Mouse (Mus musculus) embryonic facial prominence, embryonic 15.5 days (tissue): ENCODE data around the gene Slc5a5. TPM values are rescaled to one million over a fixed set of nuclear protein-coding genes. Genes with fewer than 3 reads are reported as not detected.

ENCODE experiments used
- ATAC-seq: fragments of 200-750 bp; cut with Nextera tagmentation; 2 replicates; pipeline ENCODE4 v1.8.0; 2017; ENCODE audit warnings: low read depth, moderate TSS enrichment; ENCODE audit not compliant: insufficient number of reproducible peaks, low FRiP score, low TSS enrichment
- H3K27ac ChIP-seq: fragments of 300-500 bp; sonication (generic); replicated peaks from 2 replicates; pipeline ENCODE4 v1.5.1; 2015; ENCODE audit warnings: mild to moderate bottlenecking, inconsistent platforms
- H3K27me3 ChIP-seq: fragments of 300-500 bp; sonication (generic); 2 replicates; pipeline ENCODE4 v1.6.1; 2015; ENCODE audit warnings: inconsistent platforms
- H3K36me3 ChIP-seq: fragments of 300-500 bp; sonication (generic); 2 replicates; pipeline ENCODE4 v1.6.1; 2015; ENCODE audit warnings: mild to moderate bottlenecking, inconsistent platforms
- H3K4me1 ChIP-seq: fragments of 300-500 bp; sonication (generic); 2 replicates; pipeline ENCODE4 v1.6.1; 2015; ENCODE audit warnings: inconsistent platforms
- H3K4me2 ChIP-seq: fragments of 300-500 bp; sonication (generic); replicated peaks from 2 replicates; pipeline ENCODE4 v1.6.1; 2015; ENCODE audit warnings: mild to moderate bottlenecking, inconsistent platforms
- H3K4me3 ChIP-seq: fragments of 300-500 bp; sonication (generic); replicated peaks from 2 replicates; pipeline ENCODE4 v1.5.1; 2015; ENCODE audit warnings: mild to moderate bottlenecking, inconsistent platforms
- H3K9ac ChIP-seq: fragments of 300-500 bp; sonication (generic); 2 replicates; pipeline ENCODE4 v1.6.1; 2015; ENCODE audit warnings: inconsistent platforms
- H3K9me3 ChIP-seq: fragments of 300-500 bp; sonication (generic); replicated peaks from 2 replicates; pipeline ENCODE4 v1.6.1; 2016; ENCODE audit warnings: inconsistent platforms
- WGBS: fragments of 180-500 bp; shearing (Covaris S2); methylation state at CpG from one replicate; pipeline ENCODE4 v1.1.7; 2015; 5-methylcytosine and 5-hydroxymethylcytosine counted together
- polyA plus RNA-seq: library from polyadenylated mRNA; unstranded; fragments of >200 nt; fragmentation: Nextera tagmentation; extraction: Ambion mirVana; gene quantifications from 2 replicates; pipeline ENCODE4 v1.2.1, GENCODE M21; 2015

Slc5a5 gene
- polyA plus RNA-seq, 1 experiment from 2014 or later = 0.64 TPM

DNA sequence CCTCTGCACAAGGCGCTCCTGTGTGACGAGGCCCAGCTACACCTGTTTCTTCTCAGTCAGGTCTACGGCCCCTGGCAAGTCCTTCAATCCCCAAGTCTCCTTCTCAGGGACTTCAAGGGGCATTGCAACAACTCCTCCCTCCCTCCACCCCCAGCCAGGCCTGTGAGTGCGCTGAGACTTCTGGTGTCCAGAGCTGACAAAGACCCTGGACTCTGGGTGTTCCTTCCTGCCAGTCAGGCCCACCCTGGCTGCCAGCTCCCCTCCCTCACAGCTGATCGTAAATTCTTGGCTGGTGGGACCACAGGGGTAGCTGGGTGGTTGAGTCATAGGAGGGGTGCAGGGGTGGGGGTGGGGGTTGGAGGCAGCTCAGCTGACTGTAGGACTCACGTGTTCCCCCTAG is 40.7 kb downstream of the Slc5a5 start:
- no peak overlapping the region for H3K4me2 ChIP-seq
- H3K4me1 ChIP-seq = peaks cover 8% of the 10 kb centered on the region
- ATAC-seq = no peak
- no peaks in the 10 kb centered on the region for H3K36me3 ChIP-seq
- no peaks in the 10 kb centered on the region; the same call in 1 of the 2 replicates for H3K27me3 ChIP-seq
- 55% methylated on average over 6 of the region's 6 CpGs for WGBS
- no peak overlapping the region for H3K9ac ChIP-seq
- H3K27ac ChIP-seq = no peak overlapping the region
- no peak overlapping the region for H3K4me3 ChIP-seq
- H3K9me3 ChIP-seq = no peaks in the 10 kb centered on the region

DNA sequence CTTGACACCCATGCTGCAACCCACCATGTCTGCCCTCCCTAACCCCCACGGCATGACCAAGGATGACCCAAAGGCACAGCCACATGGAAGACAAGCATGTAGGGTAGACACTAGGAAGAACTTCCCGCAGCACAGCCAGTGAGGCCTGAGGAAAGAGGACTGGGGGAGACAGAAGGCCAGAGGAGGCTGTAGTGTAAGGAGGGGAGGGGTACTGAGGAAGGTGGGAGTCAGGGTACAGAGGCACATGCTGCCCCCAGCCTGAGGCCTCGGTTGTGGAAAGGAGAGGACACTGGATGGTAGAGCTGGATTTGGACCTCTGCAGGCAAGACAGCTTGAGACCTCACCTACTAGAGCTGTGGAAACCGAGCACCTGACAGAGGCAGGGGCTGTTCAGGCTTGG is 41.6 kb downstream of the Slc5a5 start:
- no peak for ATAC-seq
- H3K27ac ChIP-seq = no peak overlapping the region
- 92% methylated on average over 4 of the region's 4 CpGs for WGBS
- no peaks in the 10 kb centered on the region for H3K4me1 ChIP-seq
- no peaks in the 10 kb centered on the region; the same call in 1 of the 2 replicates for H3K27me3 ChIP-seq
- no peak overlapping the region for H3K4me2 ChIP-seq
- no peak overlapping the region for H3K4me3 ChIP-seq
- H3K36me3 ChIP-seq = no peaks in the 10 kb centered on the region
- H3K9ac ChIP-seq = no peak overlapping the region
- H3K9me3 ChIP-seq = no peaks in the 10 kb centered on the region

DNA sequence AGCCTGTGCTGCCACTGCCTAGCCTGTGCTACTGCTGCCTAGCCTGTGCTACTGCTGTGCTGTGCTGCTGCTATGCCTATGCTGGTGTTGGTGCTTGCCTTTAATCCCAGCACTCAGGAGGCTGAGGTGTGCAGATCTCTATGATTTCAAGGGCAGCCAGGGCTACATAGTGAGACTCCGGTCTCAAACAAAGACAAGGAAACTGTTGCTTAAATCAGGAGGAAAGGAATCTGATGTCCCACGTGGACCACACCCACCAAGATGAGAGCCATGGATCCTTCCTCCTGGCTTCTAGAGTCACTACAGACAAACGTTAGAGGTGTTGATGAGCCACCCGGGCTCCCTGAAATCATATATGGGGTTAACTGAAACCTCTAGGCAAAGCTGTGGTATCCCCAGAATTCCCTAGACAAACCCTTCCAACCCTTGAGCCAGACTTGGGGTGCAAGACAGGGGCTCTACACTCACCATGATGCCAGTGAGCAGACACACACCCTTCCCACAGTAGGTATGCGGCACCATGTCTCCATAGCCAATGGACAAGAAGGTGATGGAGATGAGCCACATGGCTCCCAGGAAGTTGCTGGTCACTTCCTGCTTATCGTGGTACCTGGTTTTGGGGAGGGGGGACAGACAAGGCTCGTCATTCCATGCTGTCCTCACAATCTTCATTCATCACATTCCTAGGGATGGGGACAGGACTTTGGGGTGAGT is 42.3 kb downstream of the Slc5a5 start:
- Histone ChIP-seq H3K4me2 (no peak overlapping the region), H3K27me3 (no peaks in the 10 kb centered on the region; the same call in 1 of the 2 replicates), H3K9ac (no peak overlapping the region), H3K27ac (no peak overlapping the region), H3K4me1 (no peaks in the 10 kb centered on the region), H3K4me3 (no peak overlapping the region), H3K9me3 (no peaks in the 10 kb centered on the region), H3K36me3 (no peaks in the 10 kb centered on the region)
- no peak for ATAC-seq
- 77% methylated on average over 7 of the region's 7 CpGs for WGBS

DNA sequence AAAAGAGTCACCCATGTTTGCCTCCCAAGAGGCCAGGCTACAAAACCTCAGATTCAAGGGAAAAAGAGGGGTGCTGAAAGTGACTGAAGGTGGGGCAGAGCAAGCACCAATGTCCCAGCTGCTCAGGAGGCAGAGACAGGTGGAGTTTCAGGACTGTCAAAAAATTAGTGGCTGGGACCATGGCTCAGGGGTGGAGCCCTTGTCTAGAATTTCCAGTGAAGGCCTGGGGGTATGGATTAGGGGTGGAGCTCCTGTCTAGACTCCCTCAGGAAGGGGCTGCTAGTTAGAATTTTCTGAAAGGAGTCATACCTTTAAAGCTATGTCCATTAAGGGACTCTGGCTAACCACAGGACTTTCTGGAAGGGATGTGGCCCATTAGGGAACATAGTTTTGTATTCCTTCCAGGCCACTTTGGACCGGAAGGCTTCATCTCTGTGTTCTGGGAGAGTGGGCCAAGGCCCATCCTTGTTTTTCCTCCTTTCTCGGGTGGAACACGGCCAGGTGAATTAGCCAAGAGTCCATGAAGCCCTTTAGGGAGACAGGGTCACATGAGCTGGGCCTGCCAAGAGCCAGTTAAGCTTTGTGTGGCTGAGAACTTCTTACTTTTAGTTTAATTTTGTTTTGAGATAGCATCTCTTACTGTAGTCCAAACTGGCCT is 43.1 kb downstream of the Slc5a5 start:
- 76% methylated on average over 3 of the region's 3 CpGs for WGBS
- H3K36me3 ChIP-seq = no peaks in the 10 kb centered on the region
- H3K9ac ChIP-seq = no peak overlapping the region
- H3K4me3 ChIP-seq = no peak overlapping the region
- no peak overlapping the region for H3K4me2 ChIP-seq
- no peaks in the 10 kb centered on the region for H3K9me3 ChIP-seq
- no peaks in the 10 kb centered on the region; the same call in 1 of the 2 replicates for H3K27me3 ChIP-seq
- H3K27ac ChIP-seq = no peak overlapping the region
- H3K4me1 ChIP-seq = no peaks in the 10 kb centered on the region
- ATAC-seq = no peak

DNA sequence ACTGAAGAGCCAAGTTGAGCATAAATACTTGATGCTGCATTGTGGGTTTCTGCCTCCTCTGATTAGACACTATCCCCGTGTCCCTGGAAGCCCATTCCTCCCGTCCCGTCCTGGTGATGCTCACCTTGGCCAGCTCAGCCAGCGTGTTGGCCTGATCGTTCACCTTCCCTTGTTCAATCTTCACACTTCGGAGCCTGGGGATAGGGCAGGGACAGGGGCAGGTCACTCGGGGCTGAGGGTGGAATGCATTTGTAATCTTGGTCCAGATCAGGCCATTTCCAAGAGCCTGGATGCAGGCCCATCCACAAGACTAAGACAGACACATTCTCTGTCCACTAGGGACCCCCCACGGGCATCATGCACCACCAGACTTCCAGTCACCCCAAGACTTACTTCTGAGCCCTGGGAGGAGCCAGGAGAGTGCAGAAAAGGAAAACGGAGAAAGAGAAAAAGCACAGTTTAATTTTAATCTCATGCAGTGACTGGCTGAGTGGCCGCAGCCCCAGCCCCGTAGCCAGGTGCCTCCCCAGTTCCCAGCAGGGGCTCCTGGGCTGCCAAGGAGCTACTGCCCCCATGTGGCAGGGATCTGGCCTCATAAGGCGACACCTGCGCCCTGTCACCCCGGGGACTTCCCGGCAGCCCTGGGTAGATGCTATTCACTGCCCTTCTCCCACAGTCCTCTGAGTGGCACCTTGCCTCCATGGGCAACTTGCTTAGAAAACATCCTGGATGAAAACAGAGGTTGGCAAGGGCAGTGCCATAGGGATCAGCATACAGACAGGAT is 46.0 kb downstream of the Slc5a5 start:
- H3K27me3 ChIP-seq = peaks cover 3% of the 10 kb centered on the region; the same call in 1 of the 2 replicates
- H3K9ac ChIP-seq = no peak overlapping the region
- no peaks in the 10 kb centered on the region for H3K4me1 ChIP-seq
- H3K4me3 ChIP-seq = no peak overlapping the region
- H3K9me3 ChIP-seq = no peaks in the 10 kb centered on the region
- H3K4me2 ChIP-seq = no peak overlapping the region
- no peak overlapping the region for H3K27ac ChIP-seq
- no peak for ATAC-seq
- H3K36me3 ChIP-seq = no peaks in the 10 kb centered on the region
- WGBS = 52% methylated on average over 15 of the region's 15 CpGs

DNA sequence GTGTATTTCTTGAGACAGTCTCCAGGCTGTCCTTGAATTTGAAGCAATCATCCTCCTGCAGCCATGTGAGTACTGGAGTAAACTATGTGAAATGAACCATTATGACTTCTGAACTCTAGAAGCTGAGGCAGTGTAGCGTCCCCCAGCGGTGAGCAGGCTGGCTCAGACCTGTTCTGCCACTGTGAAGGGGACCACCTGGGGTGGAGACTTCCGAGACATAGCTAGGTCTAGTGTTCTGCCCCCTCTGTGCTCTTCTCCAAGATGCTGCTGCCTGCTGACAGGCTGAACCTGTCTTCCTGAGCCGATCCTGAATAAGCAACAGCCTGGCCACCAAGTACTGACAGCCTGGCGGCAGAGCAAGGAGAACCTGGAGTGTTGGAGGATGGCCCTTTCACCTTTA is 47.4 kb downstream of the Slc5a5 start:
- WGBS = 44% methylated on average over 5 of the region's 5 CpGs
- H3K9ac ChIP-seq = no peak overlapping the region
- H3K27me3 ChIP-seq = peaks cover 3% of the 10 kb centered on the region; the same call in 1 of the 2 replicates
- no peak overlapping the region for H3K4me2 ChIP-seq
- H3K36me3 ChIP-seq = no peaks in the 10 kb centered on the region
- no peak overlapping the region for H3K27ac ChIP-seq
- ATAC-seq = no peak
- H3K4me1 ChIP-seq = peaks cover 11% of the 10 kb centered on the region
- H3K9me3 ChIP-seq = no peaks in the 10 kb centered on the region
- H3K4me3 ChIP-seq = no peak overlapping the region

DNA sequence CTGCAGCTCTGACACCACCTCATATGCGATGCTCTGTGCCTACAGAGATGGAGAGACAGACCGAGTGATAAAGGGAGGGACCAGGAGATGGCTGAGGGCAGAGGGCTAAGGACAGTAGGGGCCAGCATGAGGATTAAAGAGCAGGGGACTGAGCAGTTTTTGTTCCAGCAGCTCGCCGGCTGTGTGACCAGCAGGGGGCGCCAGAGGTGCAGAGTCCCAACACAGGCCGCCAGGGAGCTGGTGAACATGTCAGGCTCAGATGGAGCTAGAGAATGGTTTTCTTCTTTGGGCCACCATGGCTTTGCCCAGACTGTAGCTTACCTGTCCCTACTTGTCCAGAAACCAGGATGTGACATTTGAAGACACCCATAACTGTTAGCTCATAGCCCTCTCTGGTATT is 48.0 kb downstream of the Slc5a5 start:
- Histone ChIP-seq H3K27me3 (peaks cover 3% of the 10 kb centered on the region; the same call in 1 of the 2 replicates), H3K36me3 (no peaks in the 10 kb centered on the region), H3K4me1 (peaks cover 15% of the 10 kb centered on the region), H3K4me3 (no peak overlapping the region), H3K4me2 (no peak overlapping the region), H3K9ac (no peak overlapping the region), H3K9me3 (no peaks in the 10 kb centered on the region), H3K27ac (no peak overlapping the region)
- WGBS = 1% methylated on average over 6 of the region's 6 CpGs
- no peak for ATAC-seq

DNA sequence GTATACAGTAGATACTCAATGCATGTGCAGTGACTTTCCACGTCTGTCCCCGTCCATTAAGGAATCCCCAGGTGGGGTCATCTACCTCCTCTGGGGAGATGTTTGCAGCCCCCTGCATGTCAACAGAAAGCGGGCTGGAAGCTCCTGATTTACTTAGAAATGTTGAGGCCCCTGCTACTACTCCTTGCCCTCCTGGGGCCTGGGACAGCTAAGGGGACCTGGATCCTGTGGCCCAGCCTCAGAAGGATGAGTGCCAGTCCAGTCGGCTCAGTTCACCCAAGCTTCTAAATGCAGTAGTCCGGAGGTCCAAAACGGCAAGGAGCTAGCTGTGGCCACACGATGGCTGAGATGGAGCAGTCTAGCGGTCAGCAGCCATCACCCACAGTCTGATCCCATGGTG is 48.6 kb downstream of the Slc5a5 start:
- Histone ChIP-seq H3K4me2 (no peak overlapping the region), H3K36me3 (no peaks in the 10 kb centered on the region), H3K9ac (no peak overlapping the region), H3K9me3 (no peaks in the 10 kb centered on the region), H3K27ac (no peak overlapping the region), H3K4me1 (peaks cover 15% of the 10 kb centered on the region), H3K4me3 (no peak overlapping the region), H3K27me3 (0 out of 2 replicates have a peak, but pooled peaks cover 3% of the 10 kb centered on the region)
- ATAC-seq = no peak
- 84% methylated on average over 8 of the region's 8 CpGs for WGBS

DNA sequence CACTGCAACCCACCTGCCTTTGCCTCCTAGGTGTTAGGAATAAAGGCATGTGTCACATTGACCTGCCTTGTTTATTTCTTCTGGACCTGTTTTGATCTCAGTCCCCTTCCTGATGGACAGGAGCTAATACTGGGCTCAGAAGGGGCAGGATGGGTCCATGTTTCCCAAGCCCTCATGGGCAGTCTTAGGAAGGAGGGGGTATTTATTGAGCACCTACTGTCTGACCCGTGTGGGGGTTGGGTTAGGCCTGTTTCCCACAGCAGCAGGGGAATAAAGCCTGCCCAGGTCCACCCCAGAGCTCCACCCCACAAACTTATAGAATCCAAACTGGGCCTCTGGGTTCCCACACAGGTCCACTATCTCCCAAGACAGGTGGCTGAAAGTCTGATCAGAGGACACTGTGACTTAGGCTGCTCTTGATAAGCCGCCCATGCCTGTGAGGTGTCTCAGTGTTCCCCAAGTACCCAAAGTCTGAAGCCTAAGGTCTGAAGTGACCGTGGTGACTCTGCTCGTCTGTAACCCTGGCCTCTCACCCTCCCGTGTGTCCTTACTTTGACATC is 49.3 kb downstream of the Slc5a5 start:
- H3K4me2 ChIP-seq = no peak overlapping the region
- peaks cover 19% of the 10 kb centered on the region for H3K4me1 ChIP-seq
- H3K9me3 ChIP-seq = no peaks in the 10 kb centered on the region
- H3K27ac ChIP-seq = no peak overlapping the region
- H3K27me3 ChIP-seq = 0 out of 2 replicates have a peak, but pooled peaks cover 3% of the 10 kb centered on the region
- no peak overlapping the region for H3K4me3 ChIP-seq
- 81% methylated on average over 5 of the region's 5 CpGs for whole genome bisulfite sequencing
- no peaks in the 10 kb centered on the region for H3K36me3 ChIP-seq
- ATAC-seq = no peak
- no peak overlapping the region for H3K9ac ChIP-seq

DNA sequence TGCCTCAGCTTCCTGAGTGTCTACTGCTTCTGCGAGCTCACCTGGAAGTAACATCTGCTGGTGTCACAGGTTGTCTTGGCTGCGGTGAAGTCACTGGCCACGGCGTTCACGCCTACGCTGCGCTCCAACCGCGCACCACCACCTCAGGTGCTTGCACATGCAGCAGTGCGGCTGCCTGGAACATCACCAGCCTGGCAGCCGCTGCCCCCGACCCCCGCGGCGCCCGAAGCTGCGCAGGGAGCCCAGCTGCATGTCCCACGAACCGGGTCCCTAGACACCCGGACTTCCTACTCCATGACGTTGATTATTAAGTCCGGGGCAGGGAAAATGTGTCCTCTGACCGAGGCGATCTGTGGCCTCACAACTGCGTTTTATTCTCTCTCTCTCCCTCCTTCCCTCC is 50.1 kb downstream of the Slc5a5 start:
- peaks cover 19% of the 10 kb centered on the region for H3K4me1 ChIP-seq
- H3K4me3 ChIP-seq = no peak overlapping the region
- 0 out of 2 replicates have a peak, but pooled peaks cover 3% of the 10 kb centered on the region for H3K27me3 ChIP-seq
- H3K27ac ChIP-seq = no peak overlapping the region
- no peaks in the 10 kb centered on the region for H3K9me3 ChIP-seq
- H3K36me3 ChIP-seq = no peaks in the 10 kb centered on the region
- H3K9ac ChIP-seq = no peak overlapping the region
- WGBS = 72% methylated on average over 25 of the region's 25 CpGs
- H3K4me2 ChIP-seq = no peak overlapping the region
- no peak for ATAC-seq
